Mouse (Mus musculus) retina, embryonic 14.5 days (tissue): ENCODE measurements at regions not wholly inside any gene's neighbourhood (a gene's known extent, or its start where the extent isn't known, plus 50 kb on each side); places are given as distances from the start of the nearest gene placed in this dataset.
"Not testable (repeated sequence)": the region's sequence is repeated elsewhere in the genome, so short reads cannot be mapped to it uniquely, and the experiment has no call there.

Experiments
- DNase-seq: peaks from one replicate; pipeline ENCODE4 v3.0.0-alpha.2; 2015; ENCODE audit warnings: low spot score

DNA sequence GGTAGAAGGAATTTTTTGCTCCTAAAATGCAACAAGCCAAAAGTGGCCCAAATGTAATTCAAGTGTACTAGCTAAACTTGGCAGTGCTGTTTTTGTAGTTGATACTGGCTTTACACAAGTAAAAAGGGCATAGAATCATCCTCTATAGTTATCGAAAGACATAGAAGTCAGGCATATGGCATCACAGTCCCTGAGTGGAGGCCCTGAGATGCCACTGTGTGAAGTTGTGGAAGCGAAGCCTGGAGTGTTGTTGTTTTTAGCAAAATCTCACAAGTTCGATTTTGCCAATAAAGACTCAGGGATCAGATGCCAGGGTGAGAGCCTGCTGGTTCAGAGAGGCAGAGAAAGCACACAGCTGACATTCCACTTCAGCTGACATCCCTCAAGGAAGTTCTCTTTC is 121.6 kb upstream of the C9orf72 start:
- DNase-seq, result no peak

DNA sequence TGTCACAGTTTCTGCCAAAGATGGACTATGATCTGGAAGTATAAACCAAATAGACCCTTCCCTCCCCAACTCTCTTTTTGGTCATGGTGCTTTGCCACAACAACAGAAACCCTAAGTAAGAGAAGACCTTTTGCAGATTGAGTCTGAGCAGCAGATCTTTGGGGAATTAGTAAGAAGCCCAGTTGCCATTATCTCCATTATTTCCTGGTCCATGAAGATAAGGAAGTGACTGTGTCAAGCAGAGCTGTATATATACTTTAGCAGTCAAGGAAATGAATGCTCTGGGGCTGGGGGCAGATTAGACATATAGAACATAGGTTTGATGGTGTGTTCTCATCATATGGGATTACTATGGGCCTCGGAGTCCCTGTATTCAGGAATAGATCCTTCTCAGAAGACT is 117.8 kb upstream of the C9orf72 start:
- DNase-seq, result no peak

DNA sequence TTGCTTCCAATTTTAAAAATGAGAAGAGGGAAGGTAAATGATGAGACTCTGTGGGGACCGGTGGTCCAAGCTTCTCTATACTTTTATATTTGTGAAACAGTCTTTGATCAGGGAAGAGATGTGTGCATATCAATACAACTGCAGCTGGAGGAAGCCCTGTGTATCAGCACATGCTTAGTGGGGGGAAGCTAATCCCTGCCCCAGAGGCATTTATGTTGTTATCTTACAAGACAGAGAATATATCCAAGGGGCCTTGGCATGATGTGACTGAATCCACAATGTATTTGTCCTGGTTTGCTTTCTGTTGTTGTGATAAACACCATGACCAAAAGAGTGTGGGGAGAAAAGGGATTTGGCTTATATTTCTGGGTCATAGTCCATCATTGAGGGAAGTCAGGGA is 105.2 kb upstream of the C9orf72 start:
- DNase-seq, result no peak

GRCm38 (mm10) chr4:35325300-35325699 is 99.3 kb upstream of the C9orf72 start:
- no peak for DNase-seq

GRCm38 (mm10) chr4:35322432-35323173 is 96.6 kb upstream of the C9orf72 start:
- DNase-seq, result no peak

- DNase-seq, result peak; percentile 46
These were observed 84.5 kb upstream of the C9orf72 start for GRCm38 (mm10) chr4:35310396-35310977.

DNA sequence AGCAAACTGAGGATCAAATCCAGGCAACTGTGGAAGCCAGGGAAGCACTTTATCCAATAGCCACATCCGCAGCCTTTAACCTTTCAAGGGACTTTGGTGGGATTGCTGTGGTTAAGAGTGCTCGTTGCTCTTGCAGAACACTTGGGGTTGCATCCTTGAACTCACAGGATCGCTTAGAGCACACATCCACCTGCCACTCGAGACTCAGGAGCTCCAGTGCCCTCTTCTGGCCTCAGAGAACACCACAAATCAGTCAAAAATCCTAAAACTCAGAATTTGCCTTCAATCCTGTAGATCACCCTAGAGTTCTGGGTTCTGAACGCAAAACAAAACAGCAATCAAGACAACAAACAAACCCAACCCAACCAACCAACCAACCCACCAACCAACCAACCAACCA is 82.2 kb upstream of the C9orf72 start:
- no peak for DNase-seq

DNA sequence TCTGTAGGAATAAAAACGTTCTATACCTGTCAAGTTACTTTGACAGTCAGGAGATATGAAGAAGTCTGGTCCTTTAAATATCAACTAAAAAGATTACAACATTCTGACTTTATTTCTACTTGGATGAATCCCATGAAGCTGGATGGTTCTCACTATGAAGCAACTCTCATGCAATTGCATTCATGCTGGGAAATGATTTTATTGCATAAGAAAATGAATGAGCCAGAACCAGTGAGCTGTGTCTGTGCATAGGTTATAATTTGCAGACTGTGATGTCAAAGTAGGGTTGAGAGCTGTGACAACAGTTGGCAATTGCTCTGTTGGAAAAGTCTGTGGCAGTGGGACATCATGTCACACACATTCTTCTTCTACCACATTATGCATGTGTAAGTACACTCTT is 79.2 kb upstream of the C9orf72 start:
- no peak for DNase-seq

- no peak for DNase-seq
These were observed 74.9 kb upstream of the C9orf72 start for GRCm38 (mm10) chr4:35300848-35301247.

- DNase-seq, result not testable (repeated sequence)
These were observed 74.4 kb upstream of the C9orf72 start for GRCm38 (mm10) chr4:35300374-35300773.

- no peak for DNase-seq
These were observed 58.6 kb upstream of the C9orf72 start for GRCm38 (mm10) chr4:35284611-35285010.
